Mouse (Mus musculus): Measurements from ENCODE around the gene Hinfp. TPM values are rescaled to one million over a fixed set of nuclear protein-coding genes. Genes with fewer than 3 reads are reported as not detected.

Hinfp gene
- total and polyA plus RNA-seq, 2 experiments from 2014 or later, result 14.8 to 38.6 TPM

- Histone ChIP-seq H3K4me2 (ENCODE audit: low read depth, low read length) (no peak overlapping the region), H3K27me3 (ENCODE audit: insufficient read depth, low read length) (no peaks in the 10 kb centered on the region), H3K27ac (peak overlapping the region; percentile 65), H3K9me3 (ENCODE audit: low read length) (no peaks in the 10 kb centered on the region), H3K4me3 (ENCODE audit: low read length) (no peak overlapping the region), H3K4me1 (ENCODE audit: insufficient read depth, low read length) (peaks cover 16% of the 10 kb centered on the region), H3K9ac (replicated peaks; ENCODE audit: low read length) (no peak overlapping the region), H3K36me3 (ENCODE audit: insufficient read depth, low read length) (no peaks in the 10 kb centered on the region)
- TF ChIP-seq CTCF (IDR thresholded peaks at IDR 0.05; ENCODE audit: low read depth), result no peak
- WGBS, result 6% methylated on average over 5 of the region's 5 CpGs
- DNase-seq (ENCODE audit: low spot score) (peak; percentile 62), ATAC-seq (peak; percentile 54; the same call in 1 of the 2 replicates)
These were observed 50.8 kb downstream of the Hinfp start for GRCm38 (mm10) chr9:44254508-44255135.

GRCm38 (mm10) chr9:44253441-44253840 is 52.0 kb downstream of the Hinfp start:
- Histone ChIP-seq H3K4me3 (ENCODE audit: low read length) (no peak overlapping the region), H3K9me3 (ENCODE audit: low read length) (no peaks in the 10 kb centered on the region), H3K27me3 (ENCODE audit: insufficient read depth, low read length) (no peaks in the 10 kb centered on the region), H3K4me1 (ENCODE audit: insufficient read depth, low read length) (peaks cover 16% of the 10 kb centered on the region), H3K4me2 (ENCODE audit: low read depth, low read length) (no peak overlapping the region), H3K9ac (replicated peaks; ENCODE audit: low read length) (no peak overlapping the region), H3K36me3 (ENCODE audit: insufficient read depth, low read length) (no peaks in the 10 kb centered on the region), H3K27ac (no peak overlapping the region)
- 75% methylated on average over 6 of the region's 6 CpGs for WGBS
- TF ChIP-seq CTCF (IDR thresholded peaks at IDR 0.05; ENCODE audit: low read depth), result no peak
- DNase-seq (ENCODE audit: low spot score) (no peak), ATAC-seq (no peak)

GRCm38 (mm10) chr9:44251314-44251713 is 54.2 kb downstream of the Hinfp start, which contains the start of gene Pdzd3:
TSS of gene Pdzd3 (minus strand) at chr9:44251471.
- no peak for TF ChIP-seq CTCF (IDR thresholded peaks at IDR 0.05; ENCODE audit: low read depth)
- no peak for ATAC-seq
- H3K27ac ChIP-seq, result no peak within 1 kb of the TSS
- no peak within 1 kb of the TSS for H3K9ac ChIP-seq (replicated peaks; ENCODE audit: low read length)
- no peak for DNase-seq (ENCODE audit: low spot score)
- H3K4me2 ChIP-seq (ENCODE audit: low read depth, low read length), result no peak within 1 kb of the TSS
- H3K4me1 ChIP-seq (ENCODE audit: insufficient read depth, low read length), result peaks cover 16% of the 10 kb centered on the region
- no peaks in the 10 kb centered on the region for H3K9me3 ChIP-seq (ENCODE audit: low read length)
- H3K27me3 ChIP-seq (ENCODE audit: insufficient read depth, low read length), result 0 out of 2 replicates have a peak, but pooled peaks cover 3% of the 10 kb centered on the region
- H3K36me3 ChIP-seq (ENCODE audit: insufficient read depth, low read length), result no peaks in the 10 kb centered on the region
- no peak within 1 kb of the TSS for H3K4me3 ChIP-seq (ENCODE audit: low read length)
- WGBS, result 86% methylated on average over 10 of the region's 10 CpGs

- Histone ChIP-seq H3K27me3 (ENCODE audit: insufficient read depth, low read length) (0 out of 2 replicates have a peak, but pooled peaks cover 3% of the 10 kb centered on the region), H3K4me2 (ENCODE audit: low read depth, low read length) (no peak overlapping the region), H3K4me1 (ENCODE audit: insufficient read depth, low read length) (peaks cover 12% of the 10 kb centered on the region), H3K36me3 (ENCODE audit: insufficient read depth, low read length) (no peaks in the 10 kb centered on the region), H3K9ac (replicated peaks; ENCODE audit: low read length) (no peak overlapping the region), H3K9me3 (ENCODE audit: low read length) (no peaks in the 10 kb centered on the region), H3K4me3 (ENCODE audit: low read length) (no peak overlapping the region), H3K27ac (no peak overlapping the region)
- 23% methylated on average over 4 of the region's 4 CpGs for WGBS
- no peak for TF ChIP-seq CTCF (IDR thresholded peaks at IDR 0.05; ENCODE audit: low read depth)
- DNase-seq (ENCODE audit: low spot score) (peak; percentile 47), ATAC-seq (peak; percentile 34; the same call in 1 of the 2 replicates)
These were observed 55.0 kb downstream of the Hinfp start for GRCm38 (mm10) chr9:44250445-44250844.

GRCm38 (mm10) chr9:44249181-44250146 is 56.0 kb downstream of the Hinfp start:
- no peak overlapping the region for H3K4me3 ChIP-seq (ENCODE audit: low read length)
- no peak overlapping the region for H3K27ac ChIP-seq
- H3K27me3 ChIP-seq (ENCODE audit: insufficient read depth, low read length), result 0 out of 2 replicates have a peak, but pooled peaks cover 3% of the 10 kb centered on the region
- peak; percentile 70 for ATAC-seq
- H3K36me3 ChIP-seq (ENCODE audit: insufficient read depth, low read length), result no peaks in the 10 kb centered on the region
- peaks cover 5% of the 10 kb centered on the region for H3K4me1 ChIP-seq (ENCODE audit: insufficient read depth, low read length)
- no peak overlapping the region for H3K9ac ChIP-seq (replicated peaks; ENCODE audit: low read length)
- TF ChIP-seq CTCF (IDR thresholded peaks at IDR 0.05; ENCODE audit: low read depth), result peak; percentile 66
- H3K4me2 ChIP-seq (ENCODE audit: low read depth, low read length), result no peak overlapping the region
- H3K9me3 ChIP-seq (ENCODE audit: low read length), result no peaks in the 10 kb centered on the region
- DNase-seq (ENCODE audit: low spot score), result peak; percentile 64
- WGBS, result 43% methylated on average over 26 of the region's 26 CpGs

- H3K27ac ChIP-seq, result no peak overlapping the region
- H3K27me3 ChIP-seq (ENCODE audit: insufficient read depth, low read length), result 0 out of 2 replicates have a peak, but pooled peaks cover 3% of the 10 kb centered on the region
- H3K36me3 ChIP-seq (ENCODE audit: insufficient read depth, low read length), result no peaks in the 10 kb centered on the region
- H3K4me1 ChIP-seq (ENCODE audit: insufficient read depth, low read length), result no peaks in the 10 kb centered on the region
- DNase-seq (ENCODE audit: low spot score), result no peak
- no peak overlapping the region for H3K9ac ChIP-seq (replicated peaks; ENCODE audit: low read length)
- no peak for TF ChIP-seq CTCF (IDR thresholded peaks at IDR 0.05; ENCODE audit: low read depth)
- 85% methylated on average over 6 of the region's 6 CpGs for WGBS
- no peaks in the 10 kb centered on the region for H3K9me3 ChIP-seq (ENCODE audit: low read length)
- H3K4me2 ChIP-seq (ENCODE audit: low read depth, low read length), result no peak overlapping the region
- H3K4me3 ChIP-seq (ENCODE audit: low read length), result no peak overlapping the region
- ATAC-seq, result no peak
These were observed 57.6 kb downstream of the Hinfp start for GRCm38 (mm10) chr9:44247907-44248306.
